Mouse (Mus musculus) embryonic facial prominence, embryonic 10.5 days (tissue): ENCODE measurements around the gene Camk2d. TPM values are rescaled to one million over a fixed set of nuclear protein-coding genes. Genes with fewer than 3 reads are reported as not detected.

Experiments
- DNase-seq: peaks from one replicate; pipeline ENCODE4 v3.0.0-alpha.2; 2017; ENCODE audit warnings: low spot score
- H3K27ac ChIP-seq: fragments of 300-500 bp; sonication (generic); replicated peaks from 2 replicates; pipeline ENCODE4 v1.5.1; 2016; ENCODE audit warnings: mild to moderate bottlenecking
- H3K27me3 ChIP-seq: fragments of 300-500 bp; sonication (generic); replicated peaks from 2 replicates; pipeline ENCODE4 v1.6.1; 2016; ENCODE audit warnings: low read depth, mild to moderate bottlenecking; ENCODE audit not compliant: poor library complexity, severe bottlenecking
- H3K36me3 ChIP-seq: fragments of 300-500 bp; sonication (generic); replicated peaks from 2 replicates; pipeline ENCODE4 v1.6.1; 2016; ENCODE audit warnings: mild to moderate bottlenecking, moderate library complexity
- H3K4me1 ChIP-seq: fragments of 300-500 bp; sonication (generic); 2 replicates; pipeline ENCODE4 v1.6.1; 2016
- H3K4me3 ChIP-seq: fragments of 300-500 bp; sonication (generic); 2 replicates; pipeline ENCODE4 v1.5.1; 2016; ENCODE audit warnings: mild to moderate bottlenecking, moderate library complexity
- H3K9me3 ChIP-seq: fragments of 300-500 bp; sonication (generic); 2 replicates; pipeline ENCODE4 v1.6.1; 2016; ENCODE audit warnings: mild to moderate bottlenecking
- WGBS: fragments of 180-500 bp; shearing (Covaris S2); methylation state at CpG from one replicate; pipeline ENCODE4 v1.1.7; 2016; 5-methylcytosine and 5-hydroxymethylcytosine counted together
- polyA plus RNA-seq: library from polyadenylated mRNA; unstranded; fragments of >200 nt; fragmentation: Nextera tagmentation; extraction: Ambion mirVana; gene quantifications from 2 replicates; pipeline ENCODE4 v1.2.1, GENCODE M21; 2016

Camk2d gene
- polyA plus RNA-seq, 1 experiment from 2014 or later = 13.7 TPM

DNA sequence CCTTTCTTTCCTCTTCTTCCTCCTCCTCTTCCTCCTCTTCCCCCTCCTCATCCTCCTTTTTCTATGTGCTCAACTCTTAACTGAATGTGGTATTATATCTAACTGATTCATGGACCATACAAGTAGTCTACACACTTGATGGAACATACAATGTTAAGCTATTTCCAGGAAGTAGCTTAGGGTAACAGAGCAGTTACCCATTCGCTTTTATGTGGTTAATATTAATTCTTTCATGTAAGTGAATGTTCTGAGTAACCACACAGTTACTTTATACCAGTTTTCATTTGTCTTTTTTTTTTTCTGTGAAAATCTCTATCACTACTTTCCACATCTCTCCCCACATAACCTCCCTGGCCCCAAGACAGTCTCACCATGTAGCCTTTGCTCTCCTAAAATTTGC lies 228.8 kb downstream of the Camk2d start:
- DNase-seq = no peak
- Histone ChIP-seq H3K36me3 (no peaks in the 10 kb centered on the region), H3K27me3 (no peaks in the 10 kb centered on the region), H3K4me1 (peaks cover 4% of the 10 kb centered on the region; the same call in 1 of the 2 replicates), H3K4me3 (no peak overlapping the region), H3K27ac (no peak overlapping the region), H3K9me3 (no peaks in the 10 kb centered on the region)
- WGBS = 84% methylated on average over 1 of the region's 1 CpGs

GRCm38 (mm10) chr3:126826172-126826571 lies 230.1 kb downstream of the Camk2d start:
- no peak overlapping the region for H3K27ac ChIP-seq
- H3K36me3 ChIP-seq = no peaks in the 10 kb centered on the region
- no peak overlapping the region for H3K4me3 ChIP-seq
- H3K27me3 ChIP-seq = no peaks in the 10 kb centered on the region
- DNase-seq = no peak
- peaks cover 9% of the 10 kb centered on the region; the same call in 1 of the 2 replicates for H3K4me1 ChIP-seq
- 56% methylated on average over 2 of the region's 2 CpGs for WGBS
- no peaks in the 10 kb centered on the region for H3K9me3 ChIP-seq

GRCm38 (mm10) chr3:126827900-126828299 lies 231.8 kb downstream of the Camk2d start:
- Histone ChIP-seq H3K4me3 (no peak overlapping the region), H3K9me3 (no peaks in the 10 kb centered on the region), H3K4me1 (peaks cover 9% of the 10 kb centered on the region; the same call in 1 of the 2 replicates), H3K27ac (no peak overlapping the region), H3K36me3 (no peaks in the 10 kb centered on the region), H3K27me3 (no peaks in the 10 kb centered on the region)
- no peak for DNase-seq
- 88% methylated on average over 3 of the region's 3 CpGs for WGBS

DNA sequence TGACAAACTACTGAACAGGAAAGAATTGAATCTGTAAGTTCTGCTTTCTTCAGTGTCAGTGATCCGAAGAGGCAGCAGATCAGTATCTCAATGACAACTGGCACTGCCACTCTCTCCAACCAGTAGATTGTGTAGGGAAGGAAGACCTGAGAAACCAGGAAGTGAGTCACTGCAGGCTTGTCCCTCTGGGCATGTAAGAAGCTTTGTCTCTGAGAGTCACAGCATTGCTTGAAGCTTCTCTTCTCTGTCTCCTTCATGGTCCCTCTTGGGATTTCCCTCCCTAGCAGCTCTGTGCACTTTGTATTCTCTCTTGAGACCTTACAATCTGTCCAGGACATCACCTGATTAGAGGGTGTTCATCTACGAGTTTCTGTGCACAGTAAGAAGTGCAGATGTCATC lies 233.7 kb downstream of the Camk2d start:
- Histone ChIP-seq H3K4me3 (no peak overlapping the region), H3K36me3 (no peaks in the 10 kb centered on the region), H3K27ac (no peak overlapping the region), H3K27me3 (no peaks in the 10 kb centered on the region), H3K9me3 (no peaks in the 10 kb centered on the region), H3K4me1 (peaks cover 9% of the 10 kb centered on the region; the same call in 1 of the 2 replicates)
- no peak for DNase-seq
- WGBS = 84% methylated on average over 2 of the region's 2 CpGs

- whole genome bisulfite sequencing = 68% methylated on average over 6 of the region's 6 CpGs
- Histone ChIP-seq H3K4me1 (peaks cover 6% of the 10 kb centered on the region; the same call in 1 of the 2 replicates), H3K27ac (no peak overlapping the region), H3K36me3 (no peaks in the 10 kb centered on the region), H3K9me3 (no peaks in the 10 kb centered on the region), H3K4me3 (no peak overlapping the region), H3K27me3 (no peaks in the 10 kb centered on the region)
- no peak for DNase-seq
Observed at GRCm38 (mm10) chr3:126831418-126832138, 235.5 kb downstream of the Camk2d start.

DNA sequence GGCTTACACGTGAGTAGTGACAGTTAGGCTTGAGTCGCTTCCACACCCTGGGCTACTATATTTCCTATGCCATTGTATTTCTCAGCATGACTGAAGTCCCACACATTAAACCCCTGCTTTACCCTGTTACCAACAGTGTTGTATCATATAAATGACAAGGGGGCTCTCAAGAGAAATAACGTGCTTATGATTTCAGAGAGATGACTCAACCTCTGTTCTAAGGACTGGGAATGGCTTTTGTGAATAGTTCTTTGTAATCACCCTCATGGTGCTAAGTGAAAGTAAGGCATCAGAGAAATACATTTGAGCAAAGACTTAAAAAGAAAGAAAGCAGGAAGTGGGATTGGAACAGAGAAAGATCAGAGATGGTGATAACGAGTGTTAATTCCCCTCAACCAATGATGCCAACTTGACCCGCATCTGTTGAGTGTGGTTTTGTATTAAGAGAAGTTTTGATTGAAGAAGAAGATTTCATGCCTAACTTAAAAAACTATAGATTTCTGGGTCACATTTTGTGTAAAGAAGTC lies 238.6 kb downstream of the Camk2d start:
- no peaks in the 10 kb centered on the region for H3K27me3 ChIP-seq
- no peak overlapping the region for H3K27ac ChIP-seq
- 81% methylated on average over 5 of the region's 5 CpGs for WGBS
- H3K9me3 ChIP-seq = no peaks in the 10 kb centered on the region
- no peak for DNase-seq
- no peak overlapping the region for H3K4me3 ChIP-seq
- H3K36me3 ChIP-seq = no peaks in the 10 kb centered on the region
- H3K4me1 ChIP-seq = peaks cover 5% of the 10 kb centered on the region; the same call in 1 of the 2 replicates

DNA sequence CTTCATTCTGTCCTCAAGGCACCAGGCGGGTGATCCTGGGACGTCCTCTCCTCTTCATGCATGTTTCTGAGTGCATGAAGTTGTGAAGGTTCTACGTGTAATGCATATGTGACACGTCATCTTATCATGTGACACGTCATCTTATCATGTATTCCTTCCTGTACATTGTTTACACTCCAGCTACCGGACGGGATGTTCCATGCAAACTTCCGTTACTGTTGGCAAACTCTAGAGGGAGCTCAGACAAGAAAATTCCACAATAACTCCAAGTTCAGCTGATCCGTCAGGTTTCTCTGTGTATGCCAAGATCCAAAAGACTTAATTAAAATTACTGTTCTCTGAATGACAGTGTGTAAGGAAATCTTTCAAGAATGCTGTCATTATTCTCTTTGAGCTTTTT lies 246.7 kb downstream of the Camk2d start:
- no peaks in the 10 kb centered on the region for H3K27me3 ChIP-seq
- no peaks in the 10 kb centered on the region for H3K36me3 ChIP-seq
- no peak overlapping the region for H3K4me3 ChIP-seq
- H3K9me3 ChIP-seq = no peaks in the 10 kb centered on the region
- no peak overlapping the region for H3K27ac ChIP-seq
- DNase-seq = no peak
- 84% methylated on average over 9 of the region's 9 CpGs for WGBS
- H3K4me1 ChIP-seq = no peaks in the 10 kb centered on the region

GRCm38 (mm10) chr3:126844809-126845208 lies 248.7 kb downstream of the Camk2d start:
- H3K27me3 ChIP-seq = no peaks in the 10 kb centered on the region
- no peak overlapping the region for H3K4me3 ChIP-seq

GRCm38 (mm10) chr3:126848081-126848480 lies 252.0 kb downstream of the Camk2d start:
- Histone ChIP-seq H3K4me3 (no peak overlapping the region), H3K27ac (no peak overlapping the region), H3K36me3 (no peaks in the 10 kb centered on the region), H3K27me3 (no peaks in the 10 kb centered on the region), H3K9me3 (no peaks in the 10 kb centered on the region), H3K4me1 (no peaks in the 10 kb centered on the region)
- WGBS = 94% methylated on average over 1 of the region's 1 CpGs
- DNase-seq = no peak

More at GRCm38 (mm10) chr3:126844809-126845208, 248.7 kb downstream of the Camk2d start:
- no peak for DNase-seq
- no peaks in the 10 kb centered on the region for H3K36me3 ChIP-seq
- WGBS = 95% methylated on average over 7 of the region's 7 CpGs
- H3K4me1 ChIP-seq = no peaks in the 10 kb centered on the region
- no peak overlapping the region for H3K27ac ChIP-seq
- H3K9me3 ChIP-seq = no peaks in the 10 kb centered on the region

GRCm38 (mm10) chr3:126860442-126860841 lies 264.3 kb downstream of the Camk2d start:
- H3K27ac ChIP-seq = no peak overlapping the region
- no peak for DNase-seq
- no peaks in the 10 kb centered on the region for H3K27me3 ChIP-seq
- no peaks in the 10 kb centered on the region for H3K9me3 ChIP-seq
- no peaks in the 10 kb centered on the region for H3K4me1 ChIP-seq
- H3K36me3 ChIP-seq = no peaks in the 10 kb centered on the region
- no peak overlapping the region for H3K4me3 ChIP-seq

DNA sequence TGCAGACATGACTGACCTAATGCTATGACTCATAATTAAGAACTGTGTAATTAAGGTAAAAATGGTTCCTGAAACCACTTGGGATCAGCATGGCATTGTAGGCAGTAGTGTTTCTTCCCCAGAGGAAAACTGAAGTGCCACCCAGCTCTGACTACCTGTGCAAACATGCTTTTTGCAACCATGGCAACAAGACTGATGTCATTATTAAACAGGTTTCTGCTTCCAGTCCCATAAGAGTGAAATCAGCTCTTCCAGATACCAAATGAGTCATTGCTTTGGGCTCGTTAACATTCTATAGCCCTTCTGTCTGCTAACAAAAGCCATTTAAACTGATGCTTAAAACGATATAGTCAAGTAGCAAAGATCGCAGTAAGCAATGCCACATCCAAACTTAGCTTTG lies 273.5 kb downstream of the Camk2d start:
- Histone ChIP-seq H3K4me1 (no peaks in the 10 kb centered on the region), H3K4me3 (no peak overlapping the region), H3K36me3 (no peaks in the 10 kb centered on the region), H3K27me3 (no peaks in the 10 kb centered on the region), H3K9me3 (no peaks in the 10 kb centered on the region), H3K27ac (no peak overlapping the region)
- WGBS = 81% methylated on average over 3 of the region's 3 CpGs
- DNase-seq = no peak

- Histone ChIP-seq H3K9me3 (no peaks in the 10 kb centered on the region), H3K36me3 (no peaks in the 10 kb centered on the region), H3K27ac (no peak overlapping the region), H3K4me3 (no peak overlapping the region), H3K4me1 (no peaks in the 10 kb centered on the region), H3K27me3 (no peaks in the 10 kb centered on the region)
- no peak for DNase-seq
- 86% methylated on average over 1 of the region's 1 CpGs for WGBS
Observed at GRCm38 (mm10) chr3:126870688-126871087, 274.6 kb downstream of the Camk2d start.

DNA sequence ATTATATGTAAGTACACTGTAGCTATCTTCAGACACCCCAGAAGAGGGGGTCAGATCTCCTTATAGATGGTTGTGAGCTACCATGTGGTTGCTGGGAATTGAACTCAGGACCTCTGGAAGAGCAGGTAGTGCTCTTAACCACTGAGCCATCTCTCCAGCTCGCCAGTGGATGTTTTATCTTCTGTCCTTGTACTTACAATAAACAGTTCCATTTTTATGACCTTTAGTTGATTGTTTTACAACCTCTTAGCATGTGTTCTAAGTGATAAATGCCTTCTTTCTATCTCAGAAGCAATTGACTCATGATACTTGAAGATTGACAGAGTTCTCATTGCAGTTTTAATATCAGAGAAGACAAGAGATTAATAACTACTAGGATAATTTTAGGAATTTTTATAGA lies 282.1 kb downstream of the Camk2d start:
- H3K27ac ChIP-seq = no peak overlapping the region
- WGBS = 71% methylated on average over 1 of the region's 1 CpGs
- no peaks in the 10 kb centered on the region for H3K4me1 ChIP-seq
- no peaks in the 10 kb centered on the region for H3K27me3 ChIP-seq
- no peaks in the 10 kb centered on the region for H3K9me3 ChIP-seq
- no peaks in the 10 kb centered on the region for H3K36me3 ChIP-seq
- H3K4me3 ChIP-seq = no peak overlapping the region
- no peak for DNase-seq
